Mouse (Mus musculus) hindbrain, embryonic 14.5 days (tissue): ENCODE results near the gene Myb. TPM values are rescaled to one million over a fixed set of nuclear protein-coding genes. Genes with fewer than 3 reads are reported as not detected.

Experiments used
- ATAC-seq: fragments of 200-750 bp; cut with Nextera tagmentation; 2 replicates; pipeline ENCODE4 v1.8.0; 2017; ENCODE audit warnings: moderate number of reproducible peaks, mild to moderate bottlenecking, moderate TSS enrichment, moderate library complexity; ENCODE audit not compliant: low FRiP score
- DNase-seq: peaks from one replicate; pipeline ENCODE4 v3.0.0-alpha.2; 2015; ENCODE audit warnings: low spot score
- H3K27ac ChIP-seq: fragments of 300-500 bp; sonication (generic); 2 replicates; pipeline ENCODE4 v1.5.1; 2014; ENCODE audit warnings: mild to moderate bottlenecking, moderate library complexity
- H3K27me3 ChIP-seq: fragments of 300-500 bp; sonication (generic); 2 replicates; pipeline ENCODE4 v1.6.1; 2014; ENCODE audit warnings: mild to moderate bottlenecking, low read length, mixed read lengths; ENCODE audit not compliant: control insufficient read depth, insufficient read depth
- H3K36me3 ChIP-seq: fragments of 300-500 bp; sonication (generic); replicated peaks from 2 replicates; pipeline ENCODE4 v1.6.1; 2014; ENCODE audit not compliant: control insufficient read depth, insufficient read depth
- H3K4me1 ChIP-seq: fragments of 300-500 bp; sonication (generic); replicated peaks from 2 replicates; pipeline ENCODE4 v1.6.1; 2014; ENCODE audit warnings: antibody characterized with exemption, low read length, mixed read lengths; ENCODE audit not compliant: control insufficient read depth, insufficient read depth
- H3K4me2 ChIP-seq: fragments of 300-500 bp; sonication (generic); replicated peaks from 2 replicates; pipeline ENCODE4 v1.6.1; 2014; ENCODE audit warnings: mild to moderate bottlenecking, moderate library complexity
- H3K4me3 ChIP-seq: fragments of 300-500 bp; sonication (generic); replicated peaks from 2 replicates; pipeline ENCODE4 v1.5.1; 2014; ENCODE audit warnings: mild to moderate bottlenecking, low read length
- H3K9ac ChIP-seq: fragments of 300-500 bp; sonication (generic); 2 replicates; pipeline ENCODE4 v1.6.1; 2014
- H3K9me3 ChIP-seq: fragments of 300-500 bp; sonication (generic); 2 replicates; pipeline ENCODE4 v1.6.1; 2016; ENCODE audit warnings: low read length; ENCODE audit not compliant: control insufficient read depth
- WGBS: fragments of 180-500 bp; shearing (Covaris S2); extraction: QIAGEN DNeasy Blood & Tissue Kit; methylation state at CpG from one replicate; pipeline ENCODE4 v1.1.7; 2014; 5-methylcytosine and 5-hydroxymethylcytosine counted together
- polyA plus RNA-seq: library from polyadenylated mRNA; unstranded; fragments of >200 nt; fragmentation: Nextera tagmentation; extraction: Ambion mirVana; gene quantifications from 2 replicates; pipeline ENCODE4 v1.2.1, GENCODE M21; 2014

Myb gene
- polyA plus RNA-seq, 1 experiment from 2014 or later, result 2.3 TPM

GRCm38 (mm10) chr10:21082447-21082846 is 78.3 kb downstream of the Myb start:
- H3K4me2 ChIP-seq, result no peak overlapping the region
- DNase-seq (no peak), ATAC-seq (peak; percentile 54; the same call in 1 of the 2 replicates)
- H3K9me3 ChIP-seq, result no peaks in the 10 kb centered on the region
- peaks cover 23% of the 10 kb centered on the region for H3K4me1 ChIP-seq
- WGBS, result 11% methylated on average over 8 of the region's 8 CpGs
- H3K4me3 ChIP-seq, result no peak overlapping the region
- no peak overlapping the region for H3K27ac ChIP-seq
- no peak overlapping the region for H3K9ac ChIP-seq
- H3K36me3 ChIP-seq, result peaks cover 18% of the 10 kb centered on the region
- 0 out of 2 replicates have a peak, but pooled peaks cover 3% of the 10 kb centered on the region for H3K27me3 ChIP-seq

GRCm38 (mm10) chr10:21077151-21077719 is 83.5 kb downstream of the Myb start:
- no peaks in the 10 kb centered on the region for H3K27me3 ChIP-seq
- DNase-seq (no peak), ATAC-seq (no peak)
- no peaks in the 10 kb centered on the region for H3K9me3 ChIP-seq
- H3K9ac ChIP-seq, result no peak overlapping the region
- H3K27ac ChIP-seq, result no peak overlapping the region
- WGBS, result 79% methylated on average over 14 of the region's 14 CpGs
- no peaks in the 10 kb centered on the region for H3K4me1 ChIP-seq
- H3K36me3 ChIP-seq, result peaks cover 40% of the 10 kb centered on the region
- no peak overlapping the region for H3K4me3 ChIP-seq
- no peak overlapping the region for H3K4me2 ChIP-seq

GRCm38 (mm10) chr10:21076731-21077130 is 84.1 kb downstream of the Myb start:
- no peaks in the 10 kb centered on the region for H3K4me1 ChIP-seq
- no peak overlapping the region for H3K4me2 ChIP-seq
- H3K4me3 ChIP-seq, result no peak overlapping the region
- WGBS, result 91% methylated on average over 7 of the region's 7 CpGs
- no peak overlapping the region for H3K9ac ChIP-seq
- ATAC-seq (no peak), DNase-seq (no peak)
- H3K36me3 ChIP-seq, result peaks cover 40% of the 10 kb centered on the region
- no peak overlapping the region for H3K27ac ChIP-seq
- no peaks in the 10 kb centered on the region for H3K9me3 ChIP-seq
- no peaks in the 10 kb centered on the region for H3K27me3 ChIP-seq

- no peaks in the 10 kb centered on the region for H3K9me3 ChIP-seq
- H3K27me3 ChIP-seq, result no peaks in the 10 kb centered on the region
- no peak overlapping the region for H3K9ac ChIP-seq
- ATAC-seq (no peak), DNase-seq (no peak)
- H3K4me3 ChIP-seq, result no peak overlapping the region
- H3K27ac ChIP-seq, result no peak overlapping the region
- peaks cover 40% of the 10 kb centered on the region for H3K36me3 ChIP-seq
- 80% methylated on average over 1 of the region's 1 CpGs for WGBS
- no peak overlapping the region for H3K4me2 ChIP-seq
- no peaks in the 10 kb centered on the region for H3K4me1 ChIP-seq
Measured at GRCm38 (mm10) chr10:21076137-21076536, 84.6 kb downstream of the Myb start.

Other genes starting within 250 kb of the Myb start
- 119 and 150 TPM in 2 replicates for gene Ahi1, start 208.4 kb downstream of the Myb start, polyA plus RNA-seq
- gene Hbs1l, start 135.0 kb upstream of the Myb start, polyA plus RNA-seq, result 92.5 and 102 TPM in 2 replicates
- 0.09 TPM in 1 of 2 replicates, not detected in the other for gene Aldh8a1, start 216.3 kb upstream of the Myb start, polyA plus RNA-seq